Mouse (Mus musculus) urinary bladder, postnatal 25 days (tissue): ENCODE data around the gene Smr3a.

Experiments used
- DNase-seq: peaks from one replicate; pipeline ENCODE4 v3.0.0; 2022; ENCODE audit warnings: low spot score

Gene Smr3a

DNA sequence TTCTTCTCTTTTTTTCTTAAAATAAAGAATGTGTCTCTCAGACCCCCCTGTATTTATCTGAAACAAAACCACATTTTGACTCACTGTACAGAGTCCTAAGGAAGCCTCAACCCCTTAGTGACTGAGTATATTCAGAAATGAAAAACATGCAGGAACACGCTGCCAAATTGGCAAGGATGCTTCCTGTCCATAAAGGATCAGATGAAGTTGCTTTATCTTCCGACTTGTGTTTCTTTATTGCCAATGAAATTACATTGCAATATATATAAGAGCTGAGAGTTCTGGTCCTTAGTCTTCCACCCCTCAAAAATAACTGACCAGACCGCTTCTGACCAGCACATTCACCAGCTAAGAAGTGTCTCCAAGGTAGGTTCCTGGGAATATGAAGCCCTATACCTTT is at the start of gene Smr3a:
Smr3a (plus strand) TSS at position 301 of the 400 bp plus-strand sequence.
- no peak for DNase-seq

DNA sequence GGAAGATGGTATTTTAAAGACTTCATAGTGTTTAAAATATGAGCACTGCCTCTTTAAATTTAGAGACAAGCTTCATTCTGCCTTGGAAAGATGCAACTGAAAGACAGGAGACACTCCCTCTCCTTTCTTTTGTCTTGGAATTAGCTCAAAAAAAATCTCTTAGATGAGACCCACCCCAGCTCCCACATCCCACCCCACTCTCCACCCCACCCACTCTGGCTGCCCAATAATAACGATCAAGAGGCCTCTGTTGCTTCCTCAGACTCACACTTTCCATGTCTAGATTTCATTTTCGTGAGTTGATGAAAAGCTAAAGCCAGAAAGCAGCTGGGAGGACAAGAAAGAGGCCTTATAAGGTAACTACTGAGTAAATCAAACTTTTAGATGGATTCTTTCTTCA is 33.1 kb upstream of the Smr3a start, which contains the start of the genes 2310003L06Rik and Gm28434:
2310003L06Rik (plus strand) TSS at position 259 of the 400 bp plus-strand sequence.
Gm28434 (plus strand) TSS at position 317 of the 400 bp plus-strand sequence.
- DNase-seq: no peak

DNA sequence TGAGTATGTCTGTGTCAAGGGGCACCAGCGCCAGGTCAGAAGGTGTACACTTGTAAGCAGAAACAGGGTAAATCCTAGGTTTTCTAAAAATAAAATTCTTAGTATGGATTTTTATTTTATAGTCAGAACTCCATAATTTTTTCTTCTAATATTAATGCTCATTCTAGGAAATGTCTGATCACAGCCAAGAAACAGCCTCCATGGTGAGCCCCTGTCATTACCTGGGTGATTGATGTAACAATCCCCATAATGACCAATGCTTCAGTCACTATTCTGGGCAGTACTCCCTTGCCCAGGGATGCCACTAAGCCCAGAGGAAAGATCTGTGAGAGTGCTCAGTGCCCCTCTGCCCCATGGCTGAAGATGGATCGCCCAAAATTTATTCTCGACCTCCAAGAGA is 23.2 kb upstream of the Smr3a start, which contains the start of gene Cabs1:
Cabs1 (plus strand) TSS at position 301 of the 400 bp plus-strand sequence.
- no peak for DNase-seq

GRCm38 (mm10) chr5:87982468-87983214 is 19.7 kb upstream of the Smr3a start:
- no peak for DNase-seq

DNA sequence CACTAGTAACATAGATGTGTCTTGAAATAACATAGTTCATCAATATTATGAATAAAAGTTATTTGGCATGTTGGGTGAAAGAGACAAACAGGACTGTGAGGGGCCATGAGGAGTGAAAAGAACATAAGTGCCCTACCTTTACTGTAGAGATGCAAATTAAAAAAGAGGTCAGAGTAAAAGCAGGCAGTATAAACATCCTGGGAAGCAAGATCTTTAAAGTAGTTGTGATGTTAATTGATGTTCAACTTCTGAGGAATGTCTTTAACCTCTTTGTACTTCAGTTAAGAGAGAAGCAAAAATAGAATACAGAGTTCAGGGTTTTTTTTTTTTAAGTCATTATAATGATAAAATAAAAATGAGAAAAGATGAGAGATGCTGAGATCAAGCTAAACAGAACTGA is 2.9 kb downstream of the Smr3a start:
- no peak for DNase-seq
